Mouse (Mus musculus) embryo, embryonic 9.5 days (tissue): Measurements from ENCODE around the gene Usp51.
A peak's percentile ranks its signal among the peaks of the same experiment; 100 is the strongest.
"Not testable (repeated sequence)": the region's sequence is repeated elsewhere in the genome, so short reads cannot be mapped to it uniquely, and the experiment has no call there.

ENCODE experiments used
- DNase-seq: peaks from one replicate; pipeline ENCODE4 v3.0.0-alpha.2; 2017; ENCODE audit errors: extremely low spot score

Gene Usp51

GRCm38 (mm10) chrX:153006387-153006841 is at the start of gene Usp51:
Gene Usp51 (plus strand): TSS chrX:153006469.
- DNase-seq: peak; percentile 60

GRCm38 (mm10) chrX:152969606-152970005 is 36.7 kb upstream of the Usp51 start:
- no peak for DNase-seq

GRCm38 (mm10) chrX:152973476-152974203 is 32.6 kb upstream of the Usp51 start:
- DNase-seq: not testable (repeated sequence)

GRCm38 (mm10) chrX:152974204-152974661 is 32.0 kb upstream of the Usp51 start:
- DNase-seq: peak; percentile 53

- DNase-seq: no peak
These were observed 29.7 kb upstream of the Usp51 start for GRCm38 (mm10) chrX:152976538-152976937.

GRCm38 (mm10) chrX:152985009-152985408 is 21.3 kb upstream of the Usp51 start:
- DNase-seq: no peak

- not testable (repeated sequence) for DNase-seq
These were observed 16.4 kb upstream of the Usp51 start for GRCm38 (mm10) chrX:152989852-152990251.

GRCm38 (mm10) chrX:152996105-152996504 is 10.2 kb upstream of the Usp51 start:
- DNase-seq: not testable (repeated sequence)

- peak; percentile 60 for DNase-seq
These were observed 884 bp downstream of the Usp51 start for GRCm38 (mm10) chrX:153007021-153007684.

- no peak for DNase-seq
These were observed 1.4 kb downstream of the Usp51 start for GRCm38 (mm10) chrX:153007685-153008047.

GRCm38 (mm10) chrX:153025255-153025654 is 19.0 kb downstream of the Usp51 start:
- DNase-seq: not testable (repeated sequence)

- DNase-seq: not testable (repeated sequence)
These were observed 19.4 kb downstream of the Usp51 start for GRCm38 (mm10) chrX:153025709-153026108.

GRCm38 (mm10) chrX:153031547-153031946 is 25.3 kb downstream of the Usp51 start:
- DNase-seq: not testable (repeated sequence)

- peak; percentile 82 for DNase-seq
These were observed 31.1 kb downstream of the Usp51 start, which contains the start of gene Mageh1 for GRCm38 (mm10) chrX:153037087-153037971. Gene Mageh1 (minus strand): TSS chrX:153037575.

GRCm38 (mm10) chrX:153037972-153038744 is 31.9 kb downstream of the Usp51 start:
- DNase-seq: not testable (repeated sequence)
